Mouse (Mus musculus): ENCODE results near the gene Dido1. TPM values are rescaled to one million over a fixed set of nuclear protein-coding genes. Genes with fewer than 3 reads are reported as not detected.
A peak's percentile ranks its signal among the peaks of the same experiment; 100 is the strongest.

The Dido1 gene
- polyA plus RNA-seq, 1 experiment from 2014 or later: 16.4 TPM

GRCm38 (mm10) chr2:180695176-180695575 is 14.6 kb downstream of the Dido1 start:
- Histone ChIP-seq H3K4me2 (ENCODE audit: low read length) (no peak overlapping the region), H3K4me3 (ENCODE audit: control insufficient read depth in 1 of 2, insufficient read depth in 1 of 2, low read depth in 1 of 2, low read length in 2 of 2) (no peak overlapping the region), H3K9ac (ENCODE audit: low read length) (no peak overlapping the region), H3K36me3 (ENCODE audit: control insufficient read depth, insufficient read depth, low read length) (peaks cover 11% of the 10 kb centered on the region), H3K4me1 (ENCODE audit: control insufficient read depth in 2 of 2, insufficient read depth in 2 of 2, low read length in 2 of 2) (peaks cover 0 to 28% of the 10 kb centered on the region in 2 experiments; a peak in 3 of 4 replicates), H3K9me3 (ENCODE audit: control insufficient read depth, low read length) (no peaks in the 10 kb centered on the region), H3K27me3 (ENCODE audit: control insufficient read depth, insufficient read depth, low read length) (no peaks in the 10 kb centered on the region), H3K27ac (replicated peaks in 1 of 2; ENCODE audit: control insufficient read depth in 1 of 2, insufficient read depth in 1 of 2, low read depth in 2 of 2, low read length in 2 of 2) (no peak overlapping the region)
- 61% methylated on average over 2 of the region's 2 CpGs for WGBS
- no peak for ATAC-seq (ENCODE audit: insufficient number of reproducible peaks, insufficient read depth, low FRiP score, low read depth)

- Histone ChIP-seq H3K4me2 (ENCODE audit: low read length) (peak overlapping the region; percentile 51), H3K9ac (ENCODE audit: low read length) (peak overlapping the region; percentile 42), H3K4me1 (ENCODE audit: control insufficient read depth in 2 of 2, insufficient read depth in 2 of 2, low read length in 2 of 2) (peaks cover 0 to 19% of the 10 kb centered on the region in 2 experiments; a peak in 3 of 4 replicates), H3K27me3 (ENCODE audit: control insufficient read depth, insufficient read depth, low read length) (no peaks in the 10 kb centered on the region), H3K9me3 (ENCODE audit: control insufficient read depth, low read length) (no peaks in the 10 kb centered on the region), H3K36me3 (ENCODE audit: control insufficient read depth, insufficient read depth, low read length) (peaks cover 37% of the 10 kb centered on the region), H3K4me3 (ENCODE audit: control insufficient read depth in 1 of 2, insufficient read depth in 1 of 2, low read depth in 1 of 2, low read length in 2 of 2) (peak overlapping the region in 1 of 2 experiments; percentile 14; a peak in 2 of 4 replicates), H3K27ac (replicated peaks in 1 of 2; ENCODE audit: control insufficient read depth in 1 of 2, insufficient read depth in 1 of 2, low read depth in 2 of 2, low read length in 2 of 2) (peak overlapping the region; percentile 44 to 68)
- WGBS: 0% methylated on average over 1 of the region's 1 CpGs
- ATAC-seq (ENCODE audit: insufficient number of reproducible peaks, insufficient read depth, low FRiP score, low read depth): peak; percentile 59; the same call in 1 of the 2 replicates
Observed at GRCm38 (mm10) chr2:180692630-180693029, 17.2 kb downstream of the Dido1 start.

- no peak overlapping the region for H3K9ac ChIP-seq (ENCODE audit: low read length)
- H3K4me3 ChIP-seq (ENCODE audit: control insufficient read depth in 1 of 2, insufficient read depth in 1 of 2, low read depth in 1 of 2, low read length in 2 of 2): no peak overlapping the region
- peaks cover 0 to 14% of the 10 kb centered on the region in 2 experiments; a peak in 3 of 4 replicates for H3K4me1 ChIP-seq (ENCODE audit: control insufficient read depth in 2 of 2, insufficient read depth in 2 of 2, low read length in 2 of 2)
- no peak for ATAC-seq (ENCODE audit: insufficient number of reproducible peaks, insufficient read depth, low FRiP score, low read depth)
- no peak overlapping the region for H3K4me2 ChIP-seq (ENCODE audit: low read length)
- no peaks in the 10 kb centered on the region for H3K27me3 ChIP-seq (ENCODE audit: control insufficient read depth, insufficient read depth, low read length)
- H3K9me3 ChIP-seq (ENCODE audit: control insufficient read depth, low read length): no peaks in the 10 kb centered on the region
- WGBS: 77% methylated on average over 5 of the region's 5 CpGs
- H3K27ac ChIP-seq (replicated peaks in 1 of 2; ENCODE audit: control insufficient read depth in 1 of 2, insufficient read depth in 1 of 2, low read depth in 2 of 2, low read length in 2 of 2): no peak overlapping the region
- peaks cover 65% of the 10 kb centered on the region for H3K36me3 ChIP-seq (ENCODE audit: control insufficient read depth, insufficient read depth, low read length)
Observed at GRCm38 (mm10) chr2:180689841-180690240, 20.0 kb downstream of the Dido1 start.

GRCm38 (mm10) chr2:180684031-180684430 is 25.8 kb downstream of the Dido1 start:
- H3K9ac ChIP-seq (ENCODE audit: low read length): no peak overlapping the region
- no peaks in the 10 kb centered on the region for H3K27me3 ChIP-seq (ENCODE audit: control insufficient read depth, insufficient read depth, low read length)
- ATAC-seq (ENCODE audit: insufficient number of reproducible peaks, insufficient read depth, low FRiP score, low read depth): no peak
- H3K27ac ChIP-seq (replicated peaks in 1 of 2; ENCODE audit: control insufficient read depth in 1 of 2, insufficient read depth in 1 of 2, low read depth in 2 of 2, low read length in 2 of 2): no peak overlapping the region
- H3K4me2 ChIP-seq (ENCODE audit: low read length): no peak overlapping the region
- H3K36me3 ChIP-seq (ENCODE audit: control insufficient read depth, insufficient read depth, low read length): peaks cover 97% of the 10 kb centered on the region
- WGBS: 57% methylated on average over 4 of the region's 4 CpGs
- H3K9me3 ChIP-seq (ENCODE audit: control insufficient read depth, low read length): no peaks in the 10 kb centered on the region
- H3K4me1 ChIP-seq (ENCODE audit: control insufficient read depth in 2 of 2, insufficient read depth in 2 of 2, low read length in 2 of 2): no peaks in the 10 kb centered on the region
- no peak overlapping the region for H3K4me3 ChIP-seq (ENCODE audit: control insufficient read depth in 1 of 2, insufficient read depth in 1 of 2, low read depth in 1 of 2, low read length in 2 of 2)

GRCm38 (mm10) chr2:180683524-180683923 is 26.3 kb downstream of the Dido1 start:
- H3K27me3 ChIP-seq (ENCODE audit: control insufficient read depth, insufficient read depth, low read length): no peaks in the 10 kb centered on the region
- 80% methylated on average over 2 of the region's 2 CpGs for WGBS
- no peaks in the 10 kb centered on the region for H3K4me1 ChIP-seq (ENCODE audit: control insufficient read depth in 2 of 2, insufficient read depth in 2 of 2, low read length in 2 of 2)
- H3K27ac ChIP-seq (replicated peaks in 1 of 2; ENCODE audit: control insufficient read depth in 1 of 2, insufficient read depth in 1 of 2, low read depth in 2 of 2, low read length in 2 of 2): no peak overlapping the region
- H3K4me3 ChIP-seq (ENCODE audit: control insufficient read depth in 1 of 2, insufficient read depth in 1 of 2, low read depth in 1 of 2, low read length in 2 of 2): no peak overlapping the region
- H3K4me2 ChIP-seq (ENCODE audit: low read length): no peak overlapping the region
- no peak overlapping the region for H3K9ac ChIP-seq (ENCODE audit: low read length)
- H3K9me3 ChIP-seq (ENCODE audit: control insufficient read depth, low read length): no peaks in the 10 kb centered on the region
- ATAC-seq (ENCODE audit: insufficient number of reproducible peaks, insufficient read depth, low FRiP score, low read depth): no peak
- H3K36me3 ChIP-seq (ENCODE audit: control insufficient read depth, insufficient read depth, low read length): peaks cover 92% of the 10 kb centered on the region

GRCm38 (mm10) chr2:180681225-180681624 is 28.6 kb downstream of the Dido1 start:
- Histone ChIP-seq H3K4me3 (ENCODE audit: control insufficient read depth in 1 of 2, insufficient read depth in 1 of 2, low read depth in 1 of 2, low read length in 2 of 2) (no peak overlapping the region), H3K36me3 (ENCODE audit: control insufficient read depth, insufficient read depth, low read length) (peaks cover 69% of the 10 kb centered on the region), H3K9me3 (ENCODE audit: control insufficient read depth, low read length) (no peaks in the 10 kb centered on the region), H3K27me3 (ENCODE audit: control insufficient read depth, insufficient read depth, low read length) (no peaks in the 10 kb centered on the region), H3K4me1 (ENCODE audit: control insufficient read depth in 2 of 2, insufficient read depth in 2 of 2, low read length in 2 of 2) (no peaks in the 10 kb centered on the region), H3K27ac (replicated peaks in 1 of 2; ENCODE audit: control insufficient read depth in 1 of 2, insufficient read depth in 1 of 2, low read depth in 2 of 2, low read length in 2 of 2) (no peak overlapping the region), H3K4me2 (ENCODE audit: low read length) (no peak overlapping the region), H3K9ac (ENCODE audit: low read length) (no peak overlapping the region)
- no peak for ATAC-seq (ENCODE audit: insufficient number of reproducible peaks, insufficient read depth, low FRiP score, low read depth)
- 46% methylated on average over 2 of the region's 2 CpGs for WGBS

- Histone ChIP-seq H3K4me1 (ENCODE audit: control insufficient read depth in 2 of 2, insufficient read depth in 2 of 2, low read length in 2 of 2) (no peaks in the 10 kb centered on the region), H3K4me3 (ENCODE audit: control insufficient read depth in 1 of 2, insufficient read depth in 1 of 2, low read depth in 1 of 2, low read length in 2 of 2) (no peak overlapping the region), H3K36me3 (ENCODE audit: control insufficient read depth, insufficient read depth, low read length) (peaks cover 60% of the 10 kb centered on the region), H3K9me3 (ENCODE audit: control insufficient read depth, low read length) (no peaks in the 10 kb centered on the region), H3K9ac (ENCODE audit: low read length) (no peak overlapping the region), H3K27me3 (ENCODE audit: control insufficient read depth, insufficient read depth, low read length) (no peaks in the 10 kb centered on the region), H3K27ac (replicated peaks in 1 of 2; ENCODE audit: control insufficient read depth in 1 of 2, insufficient read depth in 1 of 2, low read depth in 2 of 2, low read length in 2 of 2) (no peak overlapping the region), H3K4me2 (ENCODE audit: low read length) (no peak overlapping the region)
- peak; percentile 45; the same call in 1 of the 2 replicates for ATAC-seq (ENCODE audit: insufficient number of reproducible peaks, insufficient read depth, low FRiP score, low read depth)
- 31% methylated on average over 4 of the region's 4 CpGs for WGBS
Observed at GRCm38 (mm10) chr2:180678609-180679140, 31.1 kb downstream of the Dido1 start.

- Histone ChIP-seq H3K4me1 (ENCODE audit: control insufficient read depth in 2 of 2, insufficient read depth in 2 of 2, low read length in 2 of 2) (no peaks in the 10 kb centered on the region), H3K36me3 (ENCODE audit: control insufficient read depth, insufficient read depth, low read length) (peaks cover 60% of the 10 kb centered on the region), H3K9me3 (ENCODE audit: control insufficient read depth, low read length) (no peaks in the 10 kb centered on the region), H3K4me3 (ENCODE audit: control insufficient read depth in 1 of 2, insufficient read depth in 1 of 2, low read depth in 1 of 2, low read length in 2 of 2) (no peak overlapping the region), H3K27me3 (ENCODE audit: control insufficient read depth, insufficient read depth, low read length) (no peaks in the 10 kb centered on the region), H3K9ac (ENCODE audit: low read length) (no peak overlapping the region), H3K27ac (replicated peaks in 1 of 2; ENCODE audit: control insufficient read depth in 1 of 2, insufficient read depth in 1 of 2, low read depth in 2 of 2, low read length in 2 of 2) (no peak overlapping the region), H3K4me2 (ENCODE audit: low read length) (no peak overlapping the region)
- no peak for ATAC-seq (ENCODE audit: insufficient number of reproducible peaks, insufficient read depth, low FRiP score, low read depth)
- 89% methylated on average over 2 of the region's 2 CpGs for WGBS
Observed at GRCm38 (mm10) chr2:180676706-180677105, 33.1 kb downstream of the Dido1 start.

All from heart, embryonic 14.5 days (tissue).